Mouse (Mus musculus) left cerebral cortex, adult 2 months (tissue): ENCODE data around the gene Ptprn2. TPM values are rescaled to one million over a fixed set of nuclear protein-coding genes. Genes with fewer than 3 reads are reported as not detected.

Experiments used
- DNase-seq, 2 experiments: peaks; one replicate each; pipeline ENCODE4 v3.0.0; 2021 to 2022; ENCODE audit warnings: low spot score in 2 of 2, mixed read lengths in 1 of 2; ENCODE audit errors: extremely low spot score in 1 of 2
- H3K27ac ChIP-seq: fragments of 200-600 bp; 2 replicates; pipeline ENCODE4 v1.8.1; 2022
- H3K4me3 ChIP-seq: fragments of 200-600 bp; 2 replicates; pipeline ENCODE4 v1.8.1; 2022
- CTCF ChIP-seq: fragments of 200-600 bp; IDR thresholded peaks from 2 replicates; pipeline ENCODE4 v1.8.1; 2022; ENCODE audit warnings: antibody characterized with exemption, mild to moderate bottlenecking, moderate library complexity
- intact Hi-C: fragments of 180-260 bp; cut with DNase I; formaldehyde crosslinking; loops from one replicate; pipeline ENCODE4 v1.15.1; 2025
- total RNA-seq, 2 experiments: library from RNA; stranded (reverse); gene quantifications; 2 replicates each; pipeline ENCODE4 v1.2.3; 2021

Ptprn2 gene
- total RNA-seq, 2 experiments from 2014 or later: 339 to 346 TPM

- intact Hi-C loops: no loop called here
- H3K4me3 ChIP-seq: no peak overlapping the region
Observed at GRCm38 (mm10) chr12:117106696-117107095, 621.2 kb downstream of the Ptprn2 start.

GRCm38 (mm10) chr12:117107143-117107616, 621.7 kb downstream of the Ptprn2 start:
- no peak; the same call in 1 of the 2 replicates for TF ChIP-seq CTCF
- peak; percentile 29 to 47 for DNase-seq
- no peak overlapping the region for H3K4me3 ChIP-seq
- no peak overlapping the region; the same call in 1 of the 2 replicates for H3K27ac ChIP-seq
- intact Hi-C loops: no loop called here

More at GRCm38 (mm10) chr12:117106696-117107095, 621.2 kb downstream of the Ptprn2 start:
- DNase-seq: no peak
- no peak for TF ChIP-seq CTCF
- no peak overlapping the region; the same call in 1 of the 2 replicates for H3K27ac ChIP-seq

GRCm38 (mm10) chr12:117115254-117115865, 629.8 kb downstream of the Ptprn2 start:
- H3K4me3 ChIP-seq: no peak overlapping the region
- DNase-seq: no peak
- no peak for TF ChIP-seq CTCF
- no peak overlapping the region for H3K27ac ChIP-seq
- intact Hi-C loops: no loop called here

GRCm38 (mm10) chr12:117127078-117127477, 641.6 kb downstream of the Ptprn2 start:
- TF ChIP-seq CTCF: no peak
- Histone ChIP-seq H3K4me3 (no peak overlapping the region), H3K27ac (peak overlapping the region; percentile 59)
- intact Hi-C loops: loop anchor here (5.0 kb wide), 1 partner anchor 70 kb away; no protein-coding TSS in a partner anchor
- no peak for DNase-seq

GRCm38 (mm10) chr12:117127485-117127884, 642.0 kb downstream of the Ptprn2 start:
- intact Hi-C loops: loop anchor here (5.0 kb wide), 1 partner anchor 70 kb away; no protein-coding TSS in a partner anchor
- Histone ChIP-seq H3K4me3 (no peak overlapping the region), H3K27ac (peak overlapping the region; percentile 59; the same call in 1 of the 2 replicates)
- DNase-seq: peak in 1 of 2 experiments; percentile 32
- no peak for TF ChIP-seq CTCF

- H3K4me3 ChIP-seq: no peak overlapping the region
- H3K27ac ChIP-seq: no peak overlapping the region
- intact Hi-C loops: loop anchor here (5.0 kb wide), 2 partner anchors 195 to 220 kb away; no protein-coding TSS in a partner anchor
- DNase-seq: peak in 1 of 2 experiments; percentile 25
- TF ChIP-seq CTCF: peak; percentile 65
Observed at GRCm38 (mm10) chr12:117132095-117132494, 646.6 kb downstream of the Ptprn2 start.

- no peak for TF ChIP-seq CTCF
- no peak for DNase-seq
- peak overlapping the region; percentile 64 for H3K27ac ChIP-seq
- no peak overlapping the region for H3K4me3 ChIP-seq
- intact Hi-C loops: no loop called here
Observed at GRCm38 (mm10) chr12:117135205-117135604, 649.7 kb downstream of the Ptprn2 start.

- DNase-seq: no peak
- H3K27ac ChIP-seq: peak overlapping the region; percentile 64; the same call in 1 of the 2 replicates
- H3K4me3 ChIP-seq: no peak overlapping the region
- intact Hi-C loops: no loop called here
- TF ChIP-seq CTCF: no peak
Observed at GRCm38 (mm10) chr12:117136472-117137010, 651.0 kb downstream of the Ptprn2 start.

GRCm38 (mm10) chr12:117140901-117141300, 655.4 kb downstream of the Ptprn2 start:
- intact Hi-C loops: no loop called here
- Histone ChIP-seq H3K4me3 (no peak overlapping the region), H3K27ac (no peak overlapping the region)
- no peak for TF ChIP-seq CTCF
- DNase-seq: no peak

- intact Hi-C loops: no loop called here
- DNase-seq: no peak
- no peak overlapping the region for H3K4me3 ChIP-seq
- H3K27ac ChIP-seq: no peak overlapping the region
- TF ChIP-seq CTCF: no peak
Observed at GRCm38 (mm10) chr12:117141394-117141793, 655.9 kb downstream of the Ptprn2 start.

- no peak for TF ChIP-seq CTCF
- no peak for DNase-seq
- Histone ChIP-seq H3K4me3 (no peak overlapping the region), H3K27ac (no peak overlapping the region)
- intact Hi-C loops: no loop called here
Observed at GRCm38 (mm10) chr12:117149176-117149575, 663.7 kb downstream of the Ptprn2 start.
